Mouse (Mus musculus): Measurements from ENCODE around the gene Gpr156.

- TF ChIP-seq CTCF (IDR thresholded peaks at IDR 0.05; ENCODE audit: control insufficient read depth, insufficient read depth, low read length) = no peak
- TF ChIP-seq POLR2A (IDR thresholded peaks at IDR 0.05; ENCODE audit: borderline replicate concordance, control insufficient read depth, low read depth, low read length) = no peak
Observed at GRCm38 (mm10) chr16:38014951-38015350, 98.7 kb downstream of the Gpr156 start.

All from bone marrow, adult 2 months (tissue).